Mouse (Mus musculus) stomach, postnatal 0 days (tissue): ENCODE measurements around the gene Pear1.

Experiments used
- CTCF ChIP-seq: IDR thresholded peaks from 2 replicates; pipeline ENCODE4 v1.5.1; 2016; ENCODE audit warnings: antibody characterized with exemption, low read depth, mild to moderate bottlenecking, moderate library complexity
- EP300 ChIP-seq: optimal IDR thresholded peaks from 2 replicates; pipeline ENCODE3; 2016; ENCODE audit warnings: antibody characterized with exemption

DNA sequence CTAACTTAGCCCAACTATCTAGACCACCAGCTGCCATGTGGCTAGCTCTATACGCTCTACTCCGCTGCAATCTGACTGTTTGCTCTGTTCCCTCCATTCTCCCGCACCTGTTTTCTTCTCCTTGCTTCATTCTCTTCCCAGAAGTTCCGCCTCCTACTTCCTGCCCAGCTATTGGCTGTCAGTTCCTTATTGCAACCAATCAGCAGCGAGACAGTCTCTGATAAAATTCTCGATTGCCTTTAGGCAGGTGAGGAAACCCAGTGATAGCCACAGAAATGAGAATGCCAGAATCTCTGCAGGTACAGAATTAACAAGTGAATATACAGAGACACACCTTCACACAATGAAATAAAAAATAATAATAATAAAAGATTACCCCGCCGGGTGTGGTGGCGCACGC lies 4.9 kb upstream of the Pear1 start:
- TF ChIP-seq CTCF (no peak), EP300 (no peak)
